Mouse (Mus musculus) stomach, embryonic 16.5 days (tissue): Measurements from ENCODE around the gene Gm5662. TPM values are rescaled to one million over a fixed set of nuclear protein-coding genes. Genes with fewer than 3 reads are reported as not detected.
"Not testable (repeated sequence)": the region's sequence is repeated elsewhere in the genome, so short reads cannot be mapped to it uniquely, and the experiment has no call there.

Experiments
- ATAC-seq: fragments of 200-750 bp; cut with Nextera tagmentation; 2 replicates; pipeline ENCODE4 v1.8.0; 2017; ENCODE audit warnings: moderate number of reproducible peaks, moderate TSS enrichment; ENCODE audit not compliant: insufficient read depth, low FRiP score
- H3K27ac ChIP-seq: fragments of 300-500 bp; sonication (generic); 2 replicates; pipeline ENCODE4 v1.5.1; 2014; ENCODE audit warnings: low read length
- H3K27me3 ChIP-seq: fragments of 300-500 bp; sonication (generic); 2 replicates; pipeline ENCODE4 v1.6.1; 2014; ENCODE audit warnings: low read length, control low read depth, mixed read lengths; ENCODE audit not compliant: control insufficient read depth, insufficient read depth
- H3K36me3 ChIP-seq: fragments of 300-500 bp; sonication (generic); 2 replicates; pipeline ENCODE4 v1.6.1; 2014; ENCODE audit warnings: low read length; ENCODE audit not compliant: control insufficient read depth, insufficient read depth
- H3K4me1 ChIP-seq: fragments of 300-500 bp; sonication (generic); 2 replicates; pipeline ENCODE4 v1.6.1; 2014; ENCODE audit warnings: low read length, control low read depth, mixed read lengths; ENCODE audit not compliant: control insufficient read depth, insufficient read depth
- H3K4me2 ChIP-seq: fragments of 300-500 bp; sonication (generic); 2 replicates; pipeline ENCODE4 v1.6.1; 2014; ENCODE audit warnings: low read depth, low read length, mixed read lengths
- H3K4me3 ChIP-seq: fragments of 300-500 bp; sonication (generic); replicated peaks from 2 replicates; pipeline ENCODE4 v1.5.1; 2014; ENCODE audit warnings: mild to moderate bottlenecking, low read length
- H3K9ac ChIP-seq: fragments of 300-500 bp; sonication (generic); 2 replicates; pipeline ENCODE4 v1.6.1; 2014; ENCODE audit warnings: low read length
- H3K9me3 ChIP-seq: fragments of 300-500 bp; sonication (generic); replicated peaks from 2 replicates; pipeline ENCODE4 v1.6.1; 2016; ENCODE audit warnings: low read length, control low read depth; ENCODE audit not compliant: control insufficient read depth
- WGBS: fragments of 180-500 bp; shearing (Covaris S2); extraction: QIAGEN DNeasy Blood & Tissue Kit; methylation state at CpG from one replicate; pipeline ENCODE4 v1.1.7; 2014; 5-methylcytosine and 5-hydroxymethylcytosine counted together
- polyA plus RNA-seq: library from polyadenylated mRNA; unstranded; fragments of >200 nt; fragmentation: Nextera tagmentation; extraction: Ambion mirVana; gene quantifications from 2 replicates; pipeline ENCODE4 v1.2.1, GENCODE M21; 2015

The Gm5662 gene
- polyA plus RNA-seq, 1 experiment from 2014 or later = not detected

GRCm38 (mm10) chr12:88242940-88243339 lies 31.4 kb downstream of the Gm5662 start:
- not testable (repeated sequence) for H3K9me3 ChIP-seq, H3K36me3 ChIP-seq, H3K27me3 ChIP-seq, H3K27ac ChIP-seq, H3K9ac ChIP-seq, H3K4me3 ChIP-seq, H3K4me2 ChIP-seq, H3K4me1 ChIP-seq, ATAC-seq
- 27% methylated on average over 1 of the region's 1 CpGs for WGBS

Other genes starting within 250 kb of the Gm5662 start
- not detected in 2 replicates for gene Gm2056, start 247.5 kb downstream of the Gm5662 start, polyA plus RNA-seq
- not detected in 2 replicates for gene Gm16368, start 190.8 kb downstream of the Gm5662 start, polyA plus RNA-seq
- gene Gm10436, start 92.4 kb downstream of the Gm5662 start, polyA plus RNA-seq = not detected in 2 replicates
- gene Gm8332, start 24.4 kb downstream of the Gm5662 start, polyA plus RNA-seq = not detected in 2 replicates
- gene Gm5039, start 49.5 kb upstream of the Gm5662 start, polyA plus RNA-seq = not detected in 2 replicates
- gene Adck1, start 86.1 kb upstream of the Gm5662 start, polyA plus RNA-seq = 16.7 and 17.0 TPM in 2 replicates